Mouse (Mus musculus): ENCODE results near the gene Fam172a. TPM values are rescaled to one million over a fixed set of nuclear protein-coding genes. Genes with fewer than 3 reads are reported as not detected.
A peak's percentile ranks its signal among the peaks of the same experiment; 100 is the strongest.
"Not testable (repeated sequence)": the region's sequence is repeated elsewhere in the genome, so short reads cannot be mapped to it uniquely, and the experiment has no call there.

Fam172a gene
- polyA plus RNA-seq (2015; fragmentation: Nextera tagmentation; extraction: Ambion mirVana), result 27.7 and 29.4 TPM in 2 replicates

GRCm38 (mm10) chr13:77701733-77702132 is at the start of gene Fam172a:
Fam172a (plus strand) TSS chr13:77702033.
- not testable (repeated sequence) for H3K9me3 ChIP-seq (ENCODE audit: control insufficient read depth, low read length); H3K4me1 ChIP-seq (replicated peaks; ENCODE audit: control insufficient read depth, insufficient read depth, low read length); H3K9ac ChIP-seq (ENCODE audit: low read length); H3K27ac ChIP-seq (ENCODE audit: low read length); H3K4me3 ChIP-seq (ENCODE audit: low read length); H3K27me3 ChIP-seq (ENCODE audit: control insufficient read depth, insufficient read depth, low read depth, low read length); H3K36me3 ChIP-seq (ENCODE audit: control insufficient read depth, insufficient read depth, low read length); H3K4me2 ChIP-seq (ENCODE audit: low read depth, low read length); ATAC-seq (ENCODE audit: low read depth)
- WGBS, result no CpG with 5 or more reads among the region's 6 CpGs

- Histone ChIP-seq H3K4me3 (ENCODE audit: low read length) (no peak overlapping the region), H3K9ac (ENCODE audit: low read length) (no peak overlapping the region), H3K4me1 (replicated peaks; ENCODE audit: control insufficient read depth, insufficient read depth, low read length) (no peaks in the 10 kb centered on the region), H3K27me3 (ENCODE audit: control insufficient read depth, insufficient read depth, low read depth, low read length) (no peaks in the 10 kb centered on the region), H3K9me3 (ENCODE audit: control insufficient read depth, low read length) (no peaks in the 10 kb centered on the region), H3K36me3 (ENCODE audit: control insufficient read depth, insufficient read depth, low read length) (no peaks in the 10 kb centered on the region), H3K4me2 (ENCODE audit: low read depth, low read length) (no peak overlapping the region), H3K27ac (ENCODE audit: low read length) (no peak overlapping the region)
- 29% methylated on average over 2 of the region's 2 CpGs for WGBS
- no peak for ATAC-seq (ENCODE audit: low read depth)
Measured at GRCm38 (mm10) chr13:77688651-77689050, 13.2 kb upstream of the Fam172a start.

- Histone ChIP-seq H3K9ac (ENCODE audit: low read length) (peak overlapping the region; percentile 85), H3K27me3 (ENCODE audit: control insufficient read depth, insufficient read depth, low read depth, low read length) (no peaks in the 10 kb centered on the region), H3K27ac (ENCODE audit: low read length) (peak overlapping the region; percentile 56; the same call in 1 of the 2 replicates), H3K9me3 (ENCODE audit: control insufficient read depth, low read length) (no peaks in the 10 kb centered on the region), H3K4me1 (replicated peaks; ENCODE audit: control insufficient read depth, insufficient read depth, low read length) (peaks cover 9% of the 10 kb centered on the region; the same call in 1 of the 2 replicates), H3K36me3 (ENCODE audit: control insufficient read depth, insufficient read depth, low read length) (no peaks in the 10 kb centered on the region), H3K4me3 (ENCODE audit: low read length) (peak overlapping the region; percentile 84), H3K4me2 (ENCODE audit: low read depth, low read length) (peak overlapping the region; percentile 64)
- WGBS, result under 1% methylated on average over 35 of the region's 35 CpGs
- peak; percentile 99 for ATAC-seq (ENCODE audit: low read depth)
Measured at GRCm38 (mm10) chr13:77708514-77709013, 6.7 kb downstream of the Fam172a start.

GRCm38 (mm10) chr13:77717499-77717898 is 15.7 kb downstream of the Fam172a start:
- no peak for ATAC-seq (ENCODE audit: low read depth)
- Histone ChIP-seq H3K4me3 (ENCODE audit: low read length) (no peak overlapping the region), H3K27ac (ENCODE audit: low read length) (no peak overlapping the region), H3K36me3 (ENCODE audit: control insufficient read depth, insufficient read depth, low read length) (no peaks in the 10 kb centered on the region), H3K9me3 (ENCODE audit: control insufficient read depth, low read length) (no peaks in the 10 kb centered on the region), H3K4me2 (ENCODE audit: low read depth, low read length) (no peak overlapping the region), H3K27me3 (ENCODE audit: control insufficient read depth, insufficient read depth, low read depth, low read length) (no peaks in the 10 kb centered on the region), H3K4me1 (replicated peaks; ENCODE audit: control insufficient read depth, insufficient read depth, low read length) (no peaks in the 10 kb centered on the region), H3K9ac (ENCODE audit: low read length) (no peak overlapping the region)
- WGBS, result 92% methylated on average over 2 of the region's 2 CpGs

- no peaks in the 10 kb centered on the region for H3K9me3 ChIP-seq (ENCODE audit: control insufficient read depth, low read length)
- H3K36me3 ChIP-seq (ENCODE audit: control insufficient read depth, insufficient read depth, low read length), result no peaks in the 10 kb centered on the region
- H3K27ac ChIP-seq (ENCODE audit: low read length), result no peak overlapping the region
- no peak for ATAC-seq (ENCODE audit: low read depth)
- no peak overlapping the region for H3K9ac ChIP-seq (ENCODE audit: low read length)
- no peak overlapping the region for H3K4me2 ChIP-seq (ENCODE audit: low read depth, low read length)
- no peak overlapping the region for H3K4me3 ChIP-seq (ENCODE audit: low read length)
- H3K4me1 ChIP-seq (replicated peaks; ENCODE audit: control insufficient read depth, insufficient read depth, low read length), result no peaks in the 10 kb centered on the region
- no peaks in the 10 kb centered on the region for H3K27me3 ChIP-seq (ENCODE audit: control insufficient read depth, insufficient read depth, low read depth, low read length)
Measured at GRCm38 (mm10) chr13:77742822-77743221, 41.0 kb downstream of the Fam172a start.

- H3K4me3 ChIP-seq (ENCODE audit: low read length), result no peak overlapping the region
- no peak overlapping the region for H3K4me2 ChIP-seq (ENCODE audit: low read depth, low read length)
- no peak overlapping the region for H3K27ac ChIP-seq (ENCODE audit: low read length)
- peaks cover 4% of the 10 kb centered on the region for H3K9me3 ChIP-seq (ENCODE audit: control insufficient read depth, low read length)
- no peak overlapping the region for H3K9ac ChIP-seq (ENCODE audit: low read length)
- H3K4me1 ChIP-seq (replicated peaks; ENCODE audit: control insufficient read depth, insufficient read depth, low read length), result no peaks in the 10 kb centered on the region
- 79% methylated on average over 2 of the region's 2 CpGs for WGBS
- H3K36me3 ChIP-seq (ENCODE audit: control insufficient read depth, insufficient read depth, low read length), result no peaks in the 10 kb centered on the region
- H3K27me3 ChIP-seq (ENCODE audit: control insufficient read depth, insufficient read depth, low read depth, low read length), result no peaks in the 10 kb centered on the region
- no peak for ATAC-seq (ENCODE audit: low read depth)
Measured at GRCm38 (mm10) chr13:77777606-77778005, 75.8 kb downstream of the Fam172a start.

- H3K27me3 ChIP-seq (ENCODE audit: control insufficient read depth, insufficient read depth, low read depth, low read length); H3K4me2 ChIP-seq (ENCODE audit: low read depth, low read length); H3K27ac ChIP-seq (ENCODE audit: low read length); H3K36me3 ChIP-seq (ENCODE audit: control insufficient read depth, insufficient read depth, low read length); ATAC-seq (ENCODE audit: low read depth); H3K4me1 ChIP-seq (replicated peaks; ENCODE audit: control insufficient read depth, insufficient read depth, low read length); H3K9ac ChIP-seq (ENCODE audit: low read length); H3K4me3 ChIP-seq (ENCODE audit: low read length); H3K9me3 ChIP-seq (ENCODE audit: control insufficient read depth, low read length): not testable (repeated sequence)
- 95% methylated on average over 2 of the region's 2 CpGs for WGBS
Measured at GRCm38 (mm10) chr13:77807341-77807740, 105.5 kb downstream of the Fam172a start.

- no peaks in the 10 kb centered on the region; the same call in 1 of the 2 replicates for H3K9me3 ChIP-seq (ENCODE audit: control insufficient read depth, low read length)
- 85% methylated on average over 1 of the region's 1 CpGs for WGBS
- no peak overlapping the region for H3K4me2 ChIP-seq (ENCODE audit: low read depth, low read length)
- ATAC-seq (ENCODE audit: low read depth), result no peak
- no peak overlapping the region for H3K9ac ChIP-seq (ENCODE audit: low read length)
- H3K4me3 ChIP-seq (ENCODE audit: low read length), result no peak overlapping the region
- H3K27ac ChIP-seq (ENCODE audit: low read length), result no peak overlapping the region
- H3K27me3 ChIP-seq (ENCODE audit: control insufficient read depth, insufficient read depth, low read depth, low read length), result no peaks in the 10 kb centered on the region
- no peaks in the 10 kb centered on the region; the same call in 1 of the 2 replicates for H3K36me3 ChIP-seq (ENCODE audit: control insufficient read depth, insufficient read depth, low read length)
- no peaks in the 10 kb centered on the region for H3K4me1 ChIP-seq (replicated peaks; ENCODE audit: control insufficient read depth, insufficient read depth, low read length)
Measured at GRCm38 (mm10) chr13:77810449-77810848, 108.6 kb downstream of the Fam172a start.

- Histone ChIP-seq H3K36me3 (ENCODE audit: control insufficient read depth, insufficient read depth, low read length) (no peaks in the 10 kb centered on the region), H3K27ac (ENCODE audit: low read length) (no peak overlapping the region), H3K4me2 (ENCODE audit: low read depth, low read length) (no peak overlapping the region), H3K9me3 (ENCODE audit: control insufficient read depth, low read length) (no peaks in the 10 kb centered on the region), H3K9ac (ENCODE audit: low read length) (no peak overlapping the region), H3K27me3 (ENCODE audit: control insufficient read depth, insufficient read depth, low read depth, low read length) (no peaks in the 10 kb centered on the region), H3K4me1 (replicated peaks; ENCODE audit: control insufficient read depth, insufficient read depth, low read length) (no peaks in the 10 kb centered on the region), H3K4me3 (ENCODE audit: low read length) (no peak overlapping the region)
- no peak for ATAC-seq (ENCODE audit: low read depth)
- WGBS, result 62% methylated on average over 4 of the region's 4 CpGs
Measured at GRCm38 (mm10) chr13:77826138-77826537, 124.3 kb downstream of the Fam172a start.

Measured in lung, embryonic 16.5 days (tissue).